Mouse (Mus musculus): ENCODE data around the gene Il17rd.

- TF ChIP-seq MAFK (IDR thresholded peaks at IDR 0.05; ENCODE audit: borderline replicate concordance, low read depth, low read length): no peak
- no peak for TF ChIP-seq CTCF (IDR thresholded peaks at IDR 0.05 in 2 of 3, conservative IDR thresholded peaks at IDR 0.05 in 1 of 3; ENCODE audit: control insufficient read depth in 1 of 3, insufficient read depth in 1 of 3, low read depth in 2 of 3, low read length in 3 of 3, poor library complexity in 1 of 3, severe bottlenecking in 1 of 3)
- TF ChIP-seq USF1 (IDR thresholded peaks at IDR 0.05; ENCODE audit: low read depth, low read length): no peak
- TF ChIP-seq ETS1 (IDR thresholded peaks at IDR 0.05; ENCODE audit: low read depth, low read length): no peak
- TF ChIP-seq EP300 (IDR thresholded peaks at IDR 0.05; ENCODE audit: low read depth in 1 of 2, low read length in 2 of 2): no peak
Measured at GRCm38 (mm10) chr14:27019850-27020249, 18.9 kb upstream of the Il17rd start.
